Mouse (Mus musculus) midbrain, postnatal 0 days (tissue): ENCODE data around the gene Palm. TPM values are rescaled to one million over a fixed set of nuclear protein-coding genes. Genes with fewer than 3 reads are reported as not detected.

Experiments
- ATAC-seq: fragments of 200-750 bp; cut with Nextera tagmentation; 2 replicates; pipeline ENCODE4 v1.8.0; 2017; ENCODE audit warnings: moderate number of reproducible peaks, mild to moderate bottlenecking, moderate TSS enrichment, moderate library complexity; ENCODE audit not compliant: low FRiP score
- DNase-seq: peaks from one replicate; pipeline ENCODE4 v3.0.0-alpha.2; 2015; ENCODE audit warnings: low spot score
- H3K27ac ChIP-seq: fragments of 300-500 bp; sonication (generic); 2 replicates; pipeline ENCODE4 v1.5.1; 2014; ENCODE audit warnings: low read depth, mild to moderate bottlenecking, low read length, mixed read lengths
- H3K27me3 ChIP-seq: fragments of 300-500 bp; sonication (generic); 2 replicates; pipeline ENCODE4 v1.6.1; 2014; ENCODE audit warnings: low read length, control low read depth, mixed read lengths; ENCODE audit not compliant: insufficient read depth
- H3K36me3 ChIP-seq: fragments of 300-500 bp; sonication (generic); 2 replicates; pipeline ENCODE4 v1.6.1; 2014; ENCODE audit warnings: low read length, control low read depth, mixed read lengths; ENCODE audit not compliant: insufficient read depth
- H3K4me1 ChIP-seq: fragments of 300-500 bp; sonication (generic); 2 replicates; pipeline ENCODE4 v1.6.1; 2014; ENCODE audit warnings: mild to moderate bottlenecking, control low read depth, antibody characterized with exemption, low read length, mixed read lengths; ENCODE audit not compliant: insufficient read depth
- H3K4me2 ChIP-seq: fragments of 300-500 bp; sonication (generic); 2 replicates; pipeline ENCODE4 v1.6.1; 2014; ENCODE audit warnings: low read depth, mild to moderate bottlenecking, low read length, mixed read lengths; ENCODE audit not compliant: poor library complexity, severe bottlenecking
- H3K4me3 ChIP-seq: fragments of 300-500 bp; sonication (generic); 2 replicates; pipeline ENCODE4 v1.5.1; 2014; ENCODE audit warnings: low read depth, mild to moderate bottlenecking, low read length, moderate library complexity
- H3K9ac ChIP-seq: fragments of 300-500 bp; sonication (generic); replicated peaks from 2 replicates; pipeline ENCODE4 v1.6.1; 2014; ENCODE audit warnings: mild to moderate bottlenecking, low read length, moderate library complexity, mixed read lengths; ENCODE audit not compliant: poor library complexity, severe bottlenecking
- H3K9me3 ChIP-seq: fragments of 300-500 bp; sonication (generic); 2 replicates; pipeline ENCODE4 v1.6.1; 2016; ENCODE audit warnings: low read length, control low read depth
- CTCF ChIP-seq: IDR thresholded peaks from 2 replicates; pipeline ENCODE4 v1.5.1; 2016; ENCODE audit warnings: antibody characterized with exemption, mild to moderate bottlenecking
- WGBS: fragments of 180-500 bp; shearing (Covaris S2); extraction: QIAGEN DNeasy Blood & Tissue Kit; methylation state at CpG from one replicate; pipeline ENCODE4 v1.1.7; 2014; 5-methylcytosine and 5-hydroxymethylcytosine counted together
- polyA plus RNA-seq: library from polyadenylated mRNA; unstranded; fragments of >200 nt; fragmentation: Nextera tagmentation; extraction: Ambion mirVana; gene quantifications from 2 replicates; pipeline ENCODE4 v1.2.1, GENCODE M21; 2015
- total RNA-seq: library from RNA; depleted of rRNA; stranded (reverse); fragments of >200 nt; gene quantifications from 2 replicates; pipeline ENCODE4 v1.2.3, GENCODE M21; 2014

Gene Palm
- total and polyA plus RNA-seq, 2 experiments from 2014 or later = 165 to 302 TPM

GRCm38 (mm10) chr10:79774486-79775279 is 18.7 kb upstream of the Palm start:
- H3K27me3 ChIP-seq = peaks cover 12% of the 10 kb centered on the region; the same call in 1 of the 2 replicates
- no peak overlapping the region for H3K4me2 ChIP-seq
- H3K9me3 ChIP-seq = no peaks in the 10 kb centered on the region
- ATAC-seq (no peak), DNase-seq (no peak)
- no peaks in the 10 kb centered on the region for H3K4me1 ChIP-seq
- no peaks in the 10 kb centered on the region for H3K36me3 ChIP-seq
- no peak overlapping the region for H3K4me3 ChIP-seq
- no peak overlapping the region for H3K9ac ChIP-seq
- peak; percentile 47 for TF ChIP-seq CTCF
- 73% methylated on average over 5 of the region's 5 CpGs for WGBS
- H3K27ac ChIP-seq = no peak overlapping the region

DNA sequence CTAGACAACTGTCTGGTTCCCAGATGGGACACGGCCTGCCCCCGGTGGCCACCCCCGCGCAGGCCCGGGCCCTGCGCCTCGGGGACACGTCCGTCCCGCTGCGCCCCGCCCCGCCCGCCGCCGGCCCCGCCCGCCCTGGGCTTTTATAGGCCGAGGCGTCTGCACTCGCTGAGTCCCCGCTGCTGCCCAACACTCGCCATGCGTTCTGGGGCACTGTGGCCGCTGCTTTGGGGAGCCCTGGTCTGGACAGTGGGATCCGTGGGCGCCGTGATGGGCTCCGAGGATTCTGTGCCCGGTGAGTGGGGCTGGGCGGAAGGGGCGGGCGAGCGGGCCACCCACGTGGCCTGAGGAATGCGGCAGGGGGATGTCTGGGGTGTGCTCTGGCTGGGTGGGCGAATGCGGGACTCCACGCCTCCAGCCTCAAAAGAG is 16.3 kb upstream of the Palm start, which contains the start of gene Fstl3:
Fstl3 (plus strand) TSS at position 170 of the 429 bp plus-strand sequence.
- DNase-seq (no peak), ATAC-seq (no peak)
- peaks cover 12% of the 10 kb centered on the region; the same call in 1 of the 2 replicates for H3K27me3 ChIP-seq
- no peaks in the 10 kb centered on the region; the same call in 1 of the 2 replicates for H3K4me1 ChIP-seq
- no peaks in the 10 kb centered on the region for H3K36me3 ChIP-seq
- no peak within 1 kb of the TSS; the same call in 1 of the 2 replicates for H3K9ac ChIP-seq
- H3K4me3 ChIP-seq = peak within 1 kb of the TSS; percentile 16
- H3K9me3 ChIP-seq = no peaks in the 10 kb centered on the region
- no peak for TF ChIP-seq CTCF
- 2% methylated on average over 39 of the region's 39 CpGs for WGBS
- H3K4me2 ChIP-seq = peak within 1 kb of the TSS; percentile 33
- H3K27ac ChIP-seq = no peak within 1 kb of the TSS

DNA sequence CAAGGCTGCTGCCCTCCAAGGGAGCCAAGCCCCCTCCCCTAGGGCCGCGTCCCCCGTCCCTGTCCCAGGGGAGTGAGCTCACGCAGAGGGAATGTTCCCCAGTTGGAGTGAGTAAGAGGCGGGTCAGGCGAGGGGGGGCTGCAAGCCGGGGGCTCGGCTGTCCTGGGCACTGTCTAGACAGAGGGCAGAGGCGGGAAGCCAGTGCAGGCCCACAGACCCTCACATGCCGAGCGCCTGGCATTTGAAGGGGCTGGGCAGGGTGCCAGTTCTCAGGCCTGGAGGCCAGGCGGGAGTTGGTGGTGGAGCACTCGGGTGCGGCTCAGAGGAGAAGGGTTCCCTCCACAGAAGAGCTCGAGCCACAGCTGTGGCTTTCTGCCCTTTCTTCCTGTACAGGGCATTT is 15.4 kb upstream of the Palm start:
- Histone ChIP-seq H3K4me1 (no peaks in the 10 kb centered on the region; the same call in 1 of the 2 replicates), H3K9me3 (no peaks in the 10 kb centered on the region), H3K36me3 (no peaks in the 10 kb centered on the region), H3K9ac (no peak overlapping the region), H3K4me2 (no peak overlapping the region), H3K4me3 (no peak overlapping the region), H3K27me3 (peaks cover 12% of the 10 kb centered on the region; the same call in 1 of the 2 replicates), H3K27ac (no peak overlapping the region)
- no peak for TF ChIP-seq CTCF
- peak; percentile 65 for DNase-seq
- ATAC-seq = no peak
- WGBS = 13% methylated on average over 14 of the region's 15 CpGs

- no peaks in the 10 kb centered on the region; the same call in 1 of the 2 replicates for H3K4me1 ChIP-seq
- no peak overlapping the region for H3K9ac ChIP-seq
- peaks cover 12% of the 10 kb centered on the region; the same call in 1 of the 2 replicates for H3K27me3 ChIP-seq
- DNase-seq = no peak
- no peak overlapping the region for H3K4me3 ChIP-seq
- H3K36me3 ChIP-seq = no peaks in the 10 kb centered on the region
- no peak overlapping the region for H3K4me2 ChIP-seq
- ATAC-seq = no peak
- 17% methylated on average over 2 of the region's 2 CpGs for WGBS
- no peak for TF ChIP-seq CTCF
- no peak overlapping the region for H3K27ac ChIP-seq
- H3K9me3 ChIP-seq = no peaks in the 10 kb centered on the region
Observed at GRCm38 (mm10) chr10:79779193-79779592, 14.2 kb upstream of the Palm start.

DNA sequence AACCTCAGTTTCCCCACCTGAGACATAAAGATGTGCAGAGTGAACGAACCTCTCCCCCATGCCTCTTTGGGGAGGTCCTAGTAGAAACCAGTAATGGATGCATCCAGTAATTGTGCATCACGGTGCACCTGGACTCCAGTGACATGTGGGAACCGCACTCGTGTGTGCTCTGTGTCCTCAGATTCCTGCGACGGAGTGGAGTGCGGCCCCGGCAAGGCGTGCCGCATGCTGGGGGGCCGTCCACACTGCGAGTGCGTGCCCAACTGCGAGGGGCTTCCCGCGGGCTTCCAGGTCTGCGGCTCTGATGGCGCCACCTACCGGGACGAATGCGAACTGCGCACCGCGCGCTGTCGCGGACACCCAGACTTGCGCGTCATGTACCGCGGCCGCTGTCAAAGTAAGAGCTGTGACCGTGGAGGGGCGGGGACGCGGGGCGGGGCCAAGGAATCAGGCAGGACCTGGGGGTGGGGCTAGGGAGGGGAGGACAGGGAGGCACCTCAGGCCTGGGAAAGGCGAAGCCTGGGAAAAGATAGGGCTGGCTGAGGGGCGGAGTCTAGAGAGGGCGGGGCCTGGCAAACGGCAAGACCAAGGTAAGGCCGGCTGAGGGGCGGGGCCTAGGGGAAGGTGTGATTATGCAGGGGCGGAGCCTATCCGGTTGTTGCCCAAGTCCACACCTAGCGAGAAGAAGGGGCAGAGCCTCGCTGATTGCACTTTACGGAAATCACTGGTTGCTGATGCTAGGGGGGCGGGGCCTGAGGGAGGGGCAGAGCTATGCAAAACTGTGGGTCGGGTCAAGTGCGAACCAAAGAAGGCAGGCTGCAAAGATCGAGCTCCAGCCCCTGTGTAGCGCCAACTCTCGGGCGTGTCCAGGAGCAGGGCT is 13.3 kb upstream of the Palm start:
- peak; percentile 93 for ATAC-seq

More for the DNA sequence above, 13.3 kb upstream of the Palm start:
- peak; percentile 95 for DNase-seq
- no peaks in the 10 kb centered on the region for H3K9me3 ChIP-seq
- TF ChIP-seq CTCF = peak; percentile 89
- H3K36me3 ChIP-seq = no peaks in the 10 kb centered on the region
- peak overlapping the region; percentile 78 for H3K4me2 ChIP-seq
- peak overlapping the region; percentile 50 for H3K4me3 ChIP-seq
- H3K27me3 ChIP-seq = peaks cover 12% of the 10 kb centered on the region; the same call in 1 of the 2 replicates
- H3K4me1 ChIP-seq = no peaks in the 10 kb centered on the region; the same call in 1 of the 2 replicates
- H3K9ac ChIP-seq = peak overlapping the region; percentile 45
- WGBS = 2% methylated on average over 55 of the region's 55 CpGs
- H3K27ac ChIP-seq = peak overlapping the region; percentile 51; the same call in 1 of the 2 replicates
